Mouse (Mus musculus): ENCODE results near the gene Parp1.
"Not testable (repeated sequence)": the region's sequence is repeated elsewhere in the genome, so short reads cannot be mapped to it uniquely, and the experiment has no call there.

The Parp1 gene

DNA sequence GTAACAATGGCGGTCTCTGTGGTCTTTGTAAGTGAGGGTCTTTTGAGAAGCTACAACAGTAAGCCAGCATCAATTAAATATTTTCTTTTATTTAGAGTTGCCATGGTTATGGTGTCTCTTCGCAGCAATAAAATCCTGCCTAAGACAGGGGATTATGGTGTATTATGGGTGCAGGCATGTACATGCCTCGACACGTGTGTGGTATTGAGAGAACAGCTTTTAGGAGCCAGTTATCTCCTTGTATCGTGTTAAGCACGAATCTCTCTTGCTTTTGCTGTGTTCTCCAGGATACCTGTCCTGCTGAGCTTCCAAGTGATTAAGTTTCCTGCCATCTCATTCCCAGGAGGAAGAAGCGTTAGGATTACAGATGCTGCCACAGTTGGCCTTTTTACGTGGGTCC is 9.3 kb upstream of the Parp1 start:
- no peak for DNase-seq (ENCODE audit: low read depth, low spot score)

DNA sequence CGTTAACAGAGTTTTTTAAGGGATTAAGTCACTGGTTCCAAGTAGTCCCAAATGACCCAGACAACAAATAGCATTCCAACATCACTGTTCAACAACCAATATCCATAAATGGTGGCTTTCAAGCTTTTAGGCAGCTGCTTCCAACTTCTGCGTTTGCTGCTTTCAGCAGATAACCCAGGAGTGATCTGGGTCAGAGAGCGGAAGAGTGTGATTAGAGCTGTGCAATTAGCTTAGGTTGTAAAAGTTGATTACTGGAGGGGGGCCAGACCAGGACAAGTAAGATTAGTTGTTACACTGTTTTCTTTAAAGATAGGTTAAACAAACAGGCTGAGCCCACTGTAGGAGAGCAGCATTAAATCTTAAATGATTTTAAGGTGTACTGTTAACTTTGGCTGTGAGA is 7.5 kb upstream of the Parp1 start:
- no peak for DNase-seq (ENCODE audit: low read depth, low spot score)

DNA sequence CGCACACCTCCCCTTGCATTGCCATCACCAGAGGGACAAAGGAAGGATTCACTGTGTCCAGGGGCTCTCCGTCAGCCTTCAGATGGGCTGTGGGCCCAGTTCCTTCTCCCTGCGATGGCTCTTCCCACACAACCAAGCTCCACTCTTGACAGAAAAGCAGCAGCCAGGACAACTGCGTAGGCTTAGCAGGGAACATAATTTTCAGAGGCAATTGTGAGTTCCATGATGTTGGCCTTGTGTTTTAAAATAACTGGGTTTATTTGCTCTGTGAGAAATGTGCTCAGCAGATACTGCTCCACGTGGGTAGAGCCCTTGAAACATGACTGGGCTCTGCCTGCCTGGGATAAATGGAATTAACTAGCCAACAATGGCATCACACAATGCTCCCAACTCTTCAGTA is 3.8 kb upstream of the Parp1 start:
- no peak for DNase-seq (ENCODE audit: low read depth, low spot score)

DNA sequence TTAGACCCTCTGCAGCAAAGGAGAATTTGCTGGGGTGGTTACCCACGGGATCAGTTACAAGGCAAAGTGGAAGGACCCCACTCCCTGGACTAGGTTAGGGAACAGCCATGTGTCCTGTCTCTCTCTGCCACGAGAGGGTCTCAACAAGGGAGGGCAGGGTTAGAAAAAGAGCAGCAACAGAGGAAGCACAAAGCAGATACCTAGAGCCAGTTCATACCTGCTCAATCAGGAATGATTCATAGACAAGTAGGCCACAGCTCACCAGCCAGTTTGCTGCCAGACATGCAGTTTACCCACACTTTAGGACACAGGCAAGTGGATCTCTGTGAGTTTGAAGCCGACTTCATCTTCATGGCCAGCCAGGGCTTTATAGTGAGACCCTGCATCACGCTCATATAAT is 963 bp upstream of the Parp1 start:
- DNase-seq (ENCODE audit: low read depth, low spot score): no peak

DNA sequence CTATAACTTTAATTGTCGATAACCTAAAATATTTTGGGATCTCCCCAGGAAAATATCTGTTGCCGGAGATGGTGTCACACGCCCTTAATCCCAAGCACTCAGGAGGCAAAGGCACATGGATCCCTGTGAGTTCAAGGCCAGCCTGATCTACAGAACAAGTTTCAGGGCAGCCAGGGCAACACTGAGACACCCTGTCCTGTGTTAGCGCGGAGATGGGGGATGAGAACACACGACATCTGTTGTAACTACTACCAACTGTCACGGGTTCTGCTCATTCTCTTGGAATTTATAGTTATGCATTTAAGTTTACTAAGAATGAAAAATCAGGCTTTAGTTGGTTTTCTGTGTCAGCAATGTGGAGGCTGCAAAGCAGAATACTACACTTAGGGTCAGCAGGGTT is 476 bp upstream of the Parp1 start:
- DNase-seq (ENCODE audit: low read depth, low spot score): no peak

DNA sequence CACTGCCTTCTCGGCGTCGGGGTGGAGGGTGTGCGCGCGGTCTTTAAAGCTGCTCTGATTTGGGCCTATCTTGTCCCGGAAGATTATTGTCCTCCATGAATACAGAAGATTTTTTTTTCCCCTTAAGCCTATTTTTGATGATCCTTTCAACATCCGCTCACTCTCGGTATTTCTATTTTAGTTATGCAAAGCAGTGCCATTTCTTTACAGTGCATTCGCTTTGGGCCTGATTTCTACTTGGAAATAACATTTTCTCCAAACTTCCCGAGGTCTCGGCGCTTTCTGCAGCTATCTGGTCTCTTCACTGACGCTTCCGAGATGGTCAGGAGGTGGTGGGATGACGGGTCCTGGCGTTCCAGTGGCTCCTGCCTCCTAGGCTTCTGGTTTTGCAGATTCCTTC is 729 bp downstream of the Parp1 start:
- DNase-seq (ENCODE audit: low read depth, low spot score): no peak

DNA sequence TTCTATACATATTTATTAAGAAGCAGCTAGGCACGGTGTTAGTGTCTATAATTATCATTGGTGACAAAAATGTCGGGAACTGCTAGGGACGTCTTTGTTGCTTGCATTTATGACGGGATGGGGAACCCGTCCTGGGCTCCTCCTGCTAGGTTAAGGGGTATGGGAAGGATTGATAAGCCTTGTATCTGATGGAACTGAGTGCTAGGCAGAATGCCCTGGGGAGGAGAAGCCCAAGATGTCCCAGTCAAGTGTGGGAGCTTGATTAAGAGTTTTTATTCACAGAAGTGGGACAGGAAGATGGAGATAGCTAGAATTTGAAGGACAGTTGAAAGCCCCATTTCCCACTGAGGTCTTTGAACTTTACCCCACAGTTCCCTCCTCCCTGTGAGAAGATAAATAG is 1.5 kb downstream of the Parp1 start:
- DNase-seq (ENCODE audit: low read depth, low spot score): no peak

DNA sequence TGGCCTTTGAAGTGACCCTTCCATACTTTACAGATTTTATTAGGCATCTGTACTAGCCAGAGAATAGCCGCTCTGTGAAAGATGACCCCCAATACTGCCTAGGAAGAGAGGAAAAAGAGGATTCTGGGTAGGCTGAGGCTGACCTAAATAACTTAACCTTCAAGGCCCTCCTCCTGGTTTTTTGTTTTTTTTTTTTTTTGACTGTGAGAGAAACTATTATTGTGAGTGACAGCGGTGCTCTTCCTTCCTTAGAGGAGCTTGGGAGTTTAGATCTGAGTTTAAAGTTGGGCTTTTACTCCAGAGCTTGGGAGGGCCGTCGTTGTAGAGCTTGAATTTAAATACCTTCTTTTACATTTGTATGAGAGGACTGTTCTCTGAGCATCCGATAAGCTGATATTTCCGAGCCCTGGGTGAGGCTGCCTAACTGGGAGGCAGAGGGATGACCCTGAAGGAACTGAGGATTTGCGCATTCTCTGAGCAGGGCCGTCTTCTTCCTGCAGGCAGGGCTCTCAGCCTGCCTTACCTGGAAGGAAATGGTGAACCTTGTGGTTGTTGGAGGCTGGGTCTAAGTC is 2.4 kb downstream of the Parp1 start:
- no peak for DNase-seq (ENCODE audit: low read depth, low spot score)

DNA sequence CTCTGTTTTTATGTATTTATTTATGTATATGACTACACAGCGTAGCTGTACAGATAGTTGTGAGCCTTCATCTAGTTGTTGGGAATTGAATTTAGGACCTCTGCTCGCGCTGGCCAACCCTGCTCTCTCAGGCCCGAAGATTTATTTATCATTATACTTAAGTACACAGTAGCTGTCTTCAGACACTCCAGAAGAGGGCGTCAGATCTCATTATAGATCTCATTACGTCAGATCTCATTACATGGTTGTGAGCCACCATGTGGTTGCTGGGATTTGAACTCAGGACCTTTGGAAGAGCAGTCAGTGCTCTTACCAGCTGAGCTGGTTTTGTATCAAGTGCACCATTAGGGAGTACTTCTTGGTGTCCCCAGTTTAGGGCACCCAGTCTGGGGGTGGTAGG is 3.0 kb downstream of the Parp1 start:
- DNase-seq (ENCODE audit: low read depth, low spot score): not testable (repeated sequence)

DNA sequence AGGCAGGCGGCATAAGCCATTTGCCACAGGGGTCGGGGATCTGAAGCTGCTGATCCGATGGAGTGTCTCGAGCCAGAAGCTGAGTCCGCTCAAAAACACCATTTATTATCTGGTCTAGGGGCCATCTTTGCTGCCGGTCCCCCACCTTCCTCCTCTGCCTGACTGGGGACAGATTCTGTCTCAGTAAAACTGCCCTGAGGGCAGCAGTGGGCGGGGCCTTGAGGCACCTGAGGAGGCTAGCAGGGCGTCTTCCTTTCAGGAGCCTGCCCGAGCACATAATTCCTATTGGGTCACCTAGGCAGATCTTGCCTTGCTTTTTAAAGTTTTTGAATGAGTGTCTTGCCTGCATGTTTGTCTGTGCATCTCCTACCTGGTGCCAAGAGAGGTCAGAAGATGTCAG is 3.4 kb downstream of the Parp1 start:
- no peak for DNase-seq (ENCODE audit: low read depth, low spot score)

DNA sequence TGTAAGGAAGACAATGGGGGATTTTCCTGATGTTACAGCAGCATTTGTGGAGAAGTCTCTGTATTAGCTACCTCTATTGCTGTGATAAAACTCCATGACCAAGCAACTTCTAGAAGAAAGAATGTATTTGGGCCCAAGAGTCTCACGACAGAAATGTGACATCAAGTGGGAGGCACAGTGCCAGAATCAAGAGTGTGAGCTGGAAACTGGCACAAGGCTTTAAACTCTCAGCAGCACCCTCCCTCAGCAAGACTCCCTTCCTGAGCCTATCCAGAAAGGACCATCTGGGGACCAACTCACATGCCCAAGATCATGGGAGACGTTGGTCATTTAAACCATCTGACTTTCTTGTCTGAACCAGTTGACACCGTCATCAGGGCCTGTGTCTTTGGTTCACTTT is 7.8 kb downstream of the Parp1 start:
- DNase-seq (ENCODE audit: low read depth, low spot score): no peak

DNA sequence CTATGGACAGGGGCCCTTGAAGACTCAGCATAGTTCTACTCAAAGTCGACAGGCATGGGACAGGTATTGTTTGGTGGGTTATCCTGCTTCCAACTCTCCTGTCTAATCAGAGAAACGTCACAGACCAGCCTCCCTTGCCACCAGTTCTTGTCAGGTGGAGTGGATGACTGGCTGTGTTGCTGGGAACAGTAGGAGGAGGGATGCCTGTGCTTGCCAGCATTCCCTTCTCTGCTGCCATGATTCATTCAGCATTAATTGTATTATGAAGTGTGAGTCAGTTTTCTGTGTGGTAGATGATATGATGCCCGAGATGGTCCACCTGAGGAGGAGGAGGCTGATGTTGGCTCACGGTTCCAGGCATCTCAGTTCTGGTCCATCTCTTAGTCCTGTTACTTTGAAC is 9.1 kb downstream of the Parp1 start:
- DNase-seq (ENCODE audit: low read depth, low spot score): no peak

DNA sequence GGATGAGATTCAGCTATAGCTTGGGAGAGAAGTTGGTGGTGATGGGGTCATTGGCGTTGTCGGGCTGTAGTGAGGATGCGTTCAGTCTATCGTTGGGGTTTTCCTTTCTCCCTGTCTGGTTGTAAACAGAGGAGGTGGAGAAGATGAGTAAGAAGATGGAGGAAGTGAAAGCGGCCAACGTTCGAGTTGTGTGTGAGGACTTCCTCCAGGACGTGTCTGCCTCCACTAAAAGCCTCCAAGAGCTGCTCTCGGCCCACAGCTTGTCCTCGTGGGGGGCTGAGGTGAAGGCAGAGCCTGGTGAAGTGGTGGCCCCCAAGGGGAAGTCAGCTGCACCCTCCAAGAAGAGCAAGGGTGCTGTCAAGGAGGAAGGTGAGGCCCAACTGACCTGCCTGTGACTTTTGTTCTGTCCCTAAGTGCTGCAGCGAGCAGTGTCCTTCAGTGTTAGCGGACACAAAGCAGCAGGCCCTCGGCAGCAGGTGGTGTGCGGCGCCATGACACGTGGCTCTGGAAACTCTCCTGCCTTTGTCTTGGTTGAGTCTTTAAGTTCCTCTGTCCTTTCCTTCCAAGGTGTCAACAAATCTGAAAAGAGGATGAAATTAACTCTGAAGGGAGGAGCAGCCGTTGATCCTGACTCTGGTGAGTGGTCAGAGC is 19.2 kb downstream of the Parp1 start:
- no peak for DNase-seq (ENCODE audit: low read depth, low spot score)

DNA sequence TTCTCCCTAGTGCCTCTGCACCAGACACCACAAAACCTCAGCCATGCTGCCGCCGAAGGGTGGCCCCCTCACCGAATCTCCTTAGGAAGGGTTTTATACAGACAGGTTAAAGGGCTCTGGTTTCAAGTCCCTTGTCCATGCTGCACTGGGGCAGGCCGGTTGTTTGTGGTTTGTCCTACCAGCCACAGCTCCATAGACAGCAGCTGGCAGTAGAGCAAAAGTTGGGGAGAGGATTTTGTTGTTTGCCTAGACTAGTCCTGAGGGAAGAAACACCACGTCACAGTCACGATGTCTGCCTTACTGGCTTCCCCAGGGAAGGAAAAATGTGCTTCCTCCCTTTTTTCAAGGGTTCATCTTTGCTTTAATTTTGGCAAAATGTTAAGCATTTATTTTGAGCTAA is 31.9 kb downstream of the Parp1 start:
- DNase-seq (ENCODE audit: low read depth, low spot score): no peak

DNA sequence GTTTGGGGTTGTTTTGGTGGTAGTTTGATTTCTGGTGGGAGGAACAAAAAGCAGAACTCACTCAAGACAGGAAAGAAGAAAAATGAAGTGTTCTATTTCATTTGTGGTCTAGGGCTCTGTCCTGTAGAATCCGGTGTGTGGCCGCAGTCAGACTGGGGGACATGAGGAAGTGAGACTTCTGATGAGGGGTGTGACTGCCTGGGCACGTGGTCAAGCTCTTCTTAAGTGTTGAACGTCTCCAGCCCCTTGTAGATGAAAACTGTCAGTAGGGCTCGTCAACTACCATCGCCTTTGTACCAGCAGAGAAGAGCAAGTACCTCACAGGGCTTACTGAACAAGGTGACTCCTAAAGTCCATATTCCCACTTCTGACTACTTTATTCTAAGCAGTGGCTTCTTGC is 33.1 kb downstream of the Parp1 start:
- no peak for DNase-seq (ENCODE audit: low read depth, low spot score)

DNA sequence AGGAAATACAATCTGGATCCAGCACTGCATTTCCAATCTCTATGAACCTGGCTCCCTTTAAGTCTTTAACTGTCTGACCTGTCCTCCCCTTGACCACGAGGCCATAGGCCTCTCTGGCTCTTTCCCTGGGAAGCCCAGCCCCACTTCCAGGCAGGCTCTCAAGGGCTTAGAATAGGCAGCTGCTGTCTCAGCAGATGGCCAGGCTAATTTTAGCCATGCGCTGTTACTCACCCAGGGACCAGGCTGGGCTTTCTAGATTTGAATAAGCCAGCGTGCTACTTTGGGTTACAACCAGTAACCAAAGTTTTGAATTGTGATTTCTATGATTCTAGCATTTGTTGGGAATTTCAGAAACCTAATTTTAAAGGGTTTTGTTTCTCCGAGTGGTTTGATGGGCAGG is 35.9 kb downstream of the Parp1 start:
- DNase-seq (ENCODE audit: low read depth, low spot score): no peak

DNA sequence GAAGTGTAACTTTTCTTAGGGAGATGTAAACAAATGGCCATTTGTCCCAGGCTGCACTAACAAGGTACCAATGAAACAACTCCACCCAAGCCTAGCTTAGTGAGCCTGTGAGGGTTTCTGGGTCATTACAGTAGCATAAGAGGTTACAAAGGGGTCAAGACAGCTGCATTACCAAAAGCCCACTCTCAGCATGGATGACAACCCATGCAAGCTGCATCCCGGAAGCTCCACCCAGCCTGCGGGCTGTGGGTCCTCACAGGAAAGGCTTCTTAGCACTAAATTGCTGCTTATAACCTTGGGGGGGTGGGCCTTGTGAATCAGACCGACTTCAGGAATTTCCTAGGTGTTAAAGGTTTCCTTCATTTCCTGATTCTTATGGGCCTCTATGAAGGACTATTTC is 37.4 kb downstream of the Parp1 start:
- no peak for DNase-seq (ENCODE audit: low read depth, low spot score)

DNA sequence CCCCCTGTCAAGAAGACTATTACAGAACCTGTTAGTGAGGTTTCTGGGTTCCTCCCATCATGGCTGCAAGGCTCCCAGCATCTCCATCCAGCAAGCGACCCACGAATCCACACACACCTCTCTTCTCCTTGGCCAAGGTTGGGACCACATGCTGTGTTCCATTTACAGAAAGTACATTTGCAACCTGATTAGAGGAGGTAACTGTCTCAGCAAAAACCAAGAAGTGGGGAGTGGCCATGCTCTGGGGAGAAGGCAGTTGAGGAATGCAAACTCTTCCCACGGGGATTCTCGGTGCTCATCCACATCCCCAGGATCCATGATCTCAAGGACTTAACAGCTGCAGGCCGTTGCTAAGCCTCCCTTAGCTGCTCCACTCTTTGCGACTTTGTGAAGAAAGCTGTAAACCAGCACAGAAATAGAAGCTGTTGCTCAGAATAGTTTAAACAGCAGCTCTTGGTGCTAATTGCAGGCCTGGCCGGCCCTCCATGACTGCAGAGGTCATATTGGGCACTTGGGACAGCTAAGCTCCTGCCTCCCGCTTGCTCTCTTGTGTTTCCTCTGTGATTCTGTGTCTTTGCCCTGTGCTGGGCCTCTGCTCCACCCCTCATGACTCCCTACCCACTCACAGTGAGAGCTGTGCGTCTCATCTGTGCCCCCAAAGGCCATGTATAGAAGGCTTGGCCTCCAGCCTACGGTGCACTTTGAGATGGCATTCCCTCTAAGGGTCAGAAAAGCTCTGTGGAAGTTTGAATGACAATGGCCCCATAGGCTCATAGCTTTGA is 38.3 kb downstream of the Parp1 start:
- no peak for DNase-seq (ENCODE audit: low read depth, low spot score)

DNA sequence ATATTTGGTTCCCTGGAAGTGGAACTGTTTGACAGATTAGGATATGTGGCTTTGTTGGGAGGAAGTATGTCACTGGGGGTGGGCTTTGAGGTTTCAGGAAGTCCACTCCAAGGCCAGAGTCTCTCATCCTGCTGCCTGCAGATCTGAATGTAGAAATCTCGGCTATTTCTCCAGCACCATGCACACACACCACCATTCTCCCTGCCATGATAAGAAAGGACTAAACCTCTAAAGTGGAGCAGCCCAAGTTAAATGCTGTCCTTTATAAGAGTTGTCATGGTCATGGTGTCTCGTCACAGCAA is 38.8 kb downstream of the Parp1 start:
- DNase-seq (ENCODE audit: low read depth, low spot score): no peak

DNA sequence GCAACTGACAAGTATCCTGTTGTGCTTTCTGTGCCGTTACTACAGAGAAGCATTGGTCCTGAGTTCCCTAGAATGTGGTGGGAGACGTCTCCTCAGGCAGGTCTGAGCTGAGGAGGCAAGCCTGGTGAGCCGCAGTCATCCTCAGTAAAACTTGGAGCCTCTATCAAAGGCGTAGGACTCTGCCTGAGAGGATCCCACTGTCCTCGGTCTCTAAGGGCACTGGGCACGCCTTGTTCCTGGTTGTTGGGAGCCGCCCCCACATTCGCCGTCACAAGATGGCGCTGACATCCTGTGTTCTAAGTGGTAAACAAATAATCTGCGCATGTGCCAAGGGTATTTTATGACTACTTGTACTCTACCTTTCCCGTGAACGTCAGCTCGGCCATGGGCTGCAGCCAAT is 43.1 kb downstream of the Parp1 start:
- DNase-seq (ENCODE audit: low read depth, low spot score): not testable (repeated sequence)

DNA sequence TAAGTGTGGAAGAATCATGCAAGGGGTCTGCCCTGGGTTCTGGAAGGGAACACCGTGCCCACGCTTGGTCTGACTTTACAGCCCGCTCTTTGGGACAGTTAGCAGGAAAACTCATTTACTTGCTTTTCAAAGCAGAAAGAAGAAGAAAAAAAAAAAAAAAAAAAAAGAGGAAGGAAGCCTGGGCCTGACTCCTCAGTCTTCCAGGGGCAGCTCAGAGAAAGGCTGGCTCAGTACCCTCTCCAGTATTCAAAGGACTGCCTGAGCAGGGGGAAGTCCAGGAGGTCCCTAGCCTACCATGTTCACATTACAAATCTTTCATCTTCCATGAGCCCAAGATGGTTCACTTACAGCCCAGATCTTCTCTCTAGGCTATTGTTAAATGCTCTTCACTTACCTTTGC is 48.0 kb downstream of the Parp1 start:
- DNase-seq (ENCODE audit: low read depth, low spot score): no peak

DNA sequence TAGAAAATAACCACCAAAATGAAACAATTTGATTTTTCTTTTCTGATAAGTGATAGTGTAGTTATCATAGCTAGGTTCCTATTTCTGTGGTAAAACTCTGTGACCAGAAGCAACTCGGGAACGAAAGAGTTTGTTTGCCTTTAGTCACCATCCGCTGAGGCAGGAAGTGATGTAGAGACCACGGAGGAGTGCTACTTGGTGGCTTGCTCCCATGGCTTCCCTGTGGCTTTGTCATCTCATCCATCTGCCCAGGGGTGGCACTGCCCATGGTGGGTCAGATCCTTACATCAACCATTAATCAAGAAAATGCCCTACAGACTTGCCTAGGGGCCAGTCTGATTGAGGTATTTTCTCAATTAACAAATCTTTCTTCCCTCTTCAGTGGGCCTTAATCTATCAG is 53.7 kb downstream of the Parp1 start:
- no peak for DNase-seq (ENCODE audit: low read depth, low spot score)

DNA sequence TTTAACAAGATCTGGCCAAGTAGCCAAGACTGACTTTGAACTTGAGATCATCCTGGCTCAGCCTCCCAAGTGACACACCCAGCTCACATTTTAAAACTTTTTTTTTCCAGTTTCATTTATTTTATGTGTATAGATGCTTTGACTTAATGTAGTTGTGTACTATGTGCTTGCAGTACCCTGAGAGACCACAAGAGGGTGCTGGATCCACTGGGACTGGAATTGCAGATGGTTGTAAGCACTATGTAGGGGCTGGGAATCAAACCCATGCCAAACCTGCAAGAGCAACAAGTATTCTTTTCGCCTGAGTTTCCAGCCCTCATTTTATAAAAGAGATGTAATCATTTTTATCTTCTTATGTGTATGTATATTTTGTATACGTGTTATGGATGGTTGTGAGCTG is 55.2 kb downstream of the Parp1 start:
- peak; percentile 45 for DNase-seq (ENCODE audit: low read depth, low spot score)

DNA sequence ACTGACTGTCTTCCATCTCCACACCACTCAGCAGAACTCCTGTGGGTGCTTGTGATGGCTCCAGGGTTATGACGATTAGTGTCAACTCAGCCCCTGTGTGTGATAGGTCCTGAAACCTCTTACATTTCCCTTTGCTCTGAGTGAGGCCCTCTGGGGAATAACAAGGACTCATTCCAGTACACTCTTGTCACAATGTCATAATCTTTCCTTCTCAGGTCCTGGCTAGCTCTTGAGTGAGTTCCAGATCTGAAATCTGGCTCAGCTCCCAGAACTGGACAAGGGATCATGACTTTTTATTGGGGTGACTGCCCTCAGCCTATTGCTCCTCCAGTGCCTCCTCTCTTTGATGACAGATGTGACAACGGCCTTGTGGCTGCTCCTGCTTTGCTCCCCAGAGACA is 57.4 kb downstream of the Parp1 start:
- DNase-seq (ENCODE audit: low read depth, low spot score): no peak
